Mouse (Mus musculus) embryonic facial prominence, embryonic 14.5 days (tissue): ENCODE results near the gene Cyba. TPM values are rescaled to one million over a fixed set of nuclear protein-coding genes. Genes with fewer than 3 reads are reported as not detected.

Experiments used
- microRNA-seq: library from miRNA; unstranded; fragments of <30 nt; microRNA quantifications from one replicate; pipeline ENCODE4, GENCODE M21; 2016; ENCODE audit warnings: borderline number of aligned reads
- polyA plus RNA-seq: library from polyadenylated mRNA; unstranded; fragments of >200 nt; fragmentation: Nextera tagmentation; extraction: Ambion mirVana; gene quantifications from 2 replicates; pipeline ENCODE4 v1.2.1, GENCODE M21; 2014

Cyba gene
- polyA plus RNA-seq, 1 experiment from 2014 or later, result 173 TPM

Small RNA genes lying within 50 kb of the gene (microRNA-seq; reads per million reads assigned to microRNA genes)
- gene Gm24366, result not detected

Other genes starting within 250 kb of the Cyba start
- 1.7 and 1.9 TPM in 2 replicates for gene Zfpm1, start 150.8 kb downstream of the Cyba start, polyA plus RNA-seq
- gene Trhr2, start 72.2 kb downstream of the Cyba start, polyA plus RNA-seq, result 0.16 TPM in 1 of 2 replicates, not detected in the other
- 30.9 and 31.6 TPM in 2 replicates for gene Zc3h18, start 56.3 kb downstream of the Cyba start, polyA plus RNA-seq
- not detected in 2 replicates for gene Il17c, start 10.9 kb downstream of the Cyba start, polyA plus RNA-seq
- 27.1 and 34.4 TPM in 2 replicates for gene Mvd, start 10.5 kb upstream of the Cyba start, polyA plus RNA-seq
- 3.1 and 4.2 TPM in 2 replicates for gene Snai3, start 27.8 kb upstream of the Cyba start, polyA plus RNA-seq
- gene Rnf166, start 43.1 kb upstream of the Cyba start, polyA plus RNA-seq, result 40.0 and 40.1 TPM in 2 replicates
- gene Ctu2, start 43.2 kb upstream of the Cyba start, polyA plus RNA-seq, result 49.0 and 49.2 TPM in 2 replicates
- 18.7 and 22.7 TPM in 2 replicates for gene Piezo1, start 118.4 kb upstream of the Cyba start, polyA plus RNA-seq
- 32.9 and 33.7 TPM in 2 replicates for gene Cdt1, start 135.1 kb upstream of the Cyba start, polyA plus RNA-seq
- gene Aprt, start 144.0 kb upstream of the Cyba start, polyA plus RNA-seq, result 291 and 314 TPM in 2 replicates
- 13.1 TPM in 2 replicates for gene Galns, start 178.5 kb upstream of the Cyba start, polyA plus RNA-seq
- 66.7 and 74.5 TPM in 2 replicates for gene Trappc2l, start 178.7 kb upstream of the Cyba start, polyA plus RNA-seq
- gene Pabpn1l, start 189.8 kb upstream of the Cyba start, polyA plus RNA-seq, result 0.35 TPM in 1 of 2 replicates, not detected in the other